17 mouse cellular contexts compared by ENCODE assay signal in genomic region chr12:84500528-84501263, GRCm38 (mm10). TPM values are rescaled to one million over a fixed set of nuclear protein-coding genes. Genes with fewer than 3 reads are reported as not detected.
A peak's percentile ranks its signal among the peaks of the same experiment; 100 is the strongest.
DNase-seq lines count a peak whose midpoint lies in the region; ATAC-seq and TF ChIP-seq lines count a peak whose summit lies in the region.
"Had no signal": no experiment of that assay in that cellular context is flagged by ENCODE, and none has a peak within 500 bp of the region (broad histone marks: within the 10 kb centered on the region; RNA-seq: fewer than 3 reads in every experiment).

No protein-coding gene starts in this region.

- 38% methylated on average over 8 of the region's 8 CpGs for WGBS in forebrain, embryonic 13.5 days
- WGBS in forebrain, embryonic 11.5 days, result 53% methylated on average over 8 of the region's 8 CpGs
- WGBS in hindbrain, embryonic 14.5 days, result 37% methylated on average over 8 of the region's 8 CpGs
- WGBS in midbrain, postnatal 0 days, result 22% methylated on average over 8 of the region's 8 CpGs
- 58% methylated on average over 8 of the region's 8 CpGs for WGBS in stomach, postnatal 0 days

- no peaks in the 10 kb centered on the region for H3K9me3 ChIP-seq in forebrain, embryonic 13.5 days (replicated peaks)
- H3K9me3 ChIP-seq in forebrain, embryonic 11.5 days (ENCODE audit: control insufficient read depth, low read length), result no peaks in the 10 kb centered on the region
- no peaks in the 10 kb centered on the region for H3K9me3 ChIP-seq in hindbrain, embryonic 14.5 days (ENCODE audit: control insufficient read depth, low read length)
- H3K9me3 ChIP-seq in midbrain, postnatal 0 days (ENCODE audit: low read length), result no peaks in the 10 kb centered on the region
- H3K9me3 ChIP-seq in stomach, postnatal 0 days (ENCODE audit: control insufficient read depth, low read length), result no peaks in the 10 kb centered on the region
- H3K9me3 ChIP-seq: embryonic facial prominence, embryonic 15.5 days; intestine, embryonic 15.5 days had no signal

- DNase-seq in forebrain, embryonic 11.5 days (ENCODE audit: low spot score), result no peak
- peak; percentile 8 for DNase-seq in Muller cell, postnatal 12 days (ENCODE audit: inconsistent ontology term)
- DNase-seq in hindbrain, embryonic 14.5 days (ENCODE audit: low spot score), result peak; percentile 58
- DNase-seq in midbrain, postnatal 0 days (ENCODE audit: low spot score), result peak; percentile 31
- DNase-seq in stomach, postnatal 0 days (ENCODE audit: low spot score), result no peak
- no peak for DNase-seq in c-Kit-positive CD71-positive TER-119-positive erythroid progenitor cells, embryonic 14.5 days (ENCODE audit: low spot score)
- DNase-seq: adrenal gland, postnatal 14 days; cerebellum, postnatal 14 days; heart, adult 11 months; kidney, postnatal 25 days; lung, postnatal 14 days; thymus, postnatal 4 days had no signal

- H3K36me3 ChIP-seq in forebrain, embryonic 13.5 days (ENCODE audit: poor library complexity, severe bottlenecking), result no peaks in the 10 kb centered on the region
- no peaks in the 10 kb centered on the region for H3K36me3 ChIP-seq in forebrain, embryonic 11.5 days (ENCODE audit: control insufficient read depth, insufficient read depth, low read length)
- H3K36me3 ChIP-seq in hindbrain, embryonic 14.5 days (replicated peaks; ENCODE audit: control insufficient read depth, insufficient read depth), result no peaks in the 10 kb centered on the region
- no peaks in the 10 kb centered on the region for H3K36me3 ChIP-seq in midbrain, postnatal 0 days (ENCODE audit: insufficient read depth, low read length)
- no peaks in the 10 kb centered on the region for H3K36me3 ChIP-seq in stomach, postnatal 0 days (ENCODE audit: control insufficient read depth, insufficient read depth, low read length)
- H3K36me3 ChIP-seq: embryonic facial prominence, embryonic 15.5 days; intestine, embryonic 15.5 days had no signal

- ATAC-seq in forebrain, embryonic 13.5 days, result no peak
- no peak for ATAC-seq in forebrain, embryonic 11.5 days (replicated peaks; ENCODE audit: low FRiP score)
- ATAC-seq in hindbrain, embryonic 14.5 days (ENCODE audit: low FRiP score), result peak; percentile 53
- ATAC-seq in midbrain, postnatal 0 days (ENCODE audit: low FRiP score), result no peak
- no peak for ATAC-seq in stomach, postnatal 0 days (ENCODE audit: low FRiP score, low TSS enrichment)
- ATAC-seq in CD4-positive, CD25-positive, alpha-beta regulatory T cell, adult 4 months, result no peak
- ATAC-seq: intestine, embryonic 15.5 days had no signal

- TF ChIP-seq CTCF in midbrain, postnatal 0 days (IDR thresholded peaks at IDR 0.05), result no peak
- TF ChIP-seq CTCF in stomach, postnatal 0 days (IDR thresholded peaks at IDR 0.05; ENCODE audit: low read depth), result no peak

- no peak overlapping the region; the same call in 1 of the 2 replicates for H3K4me2 ChIP-seq in forebrain, embryonic 13.5 days
- H3K4me2 ChIP-seq in forebrain, embryonic 11.5 days (ENCODE audit: low read depth, low read length, severe bottlenecking), result no peak overlapping the region
- H3K4me2 ChIP-seq in hindbrain, embryonic 14.5 days (replicated peaks), result peak overlapping the region; percentile 24
- H3K4me2 ChIP-seq in midbrain, postnatal 0 days (ENCODE audit: low read depth, low read length, poor library complexity, severe bottlenecking), result 0 out of 2 replicates have a peak overlapping the region, but pooled peaks have one; percentile 7
- H3K4me2 ChIP-seq in stomach, postnatal 0 days (replicated peaks; ENCODE audit: low read depth), result no peak overlapping the region
- H3K4me2 ChIP-seq: embryonic facial prominence, embryonic 15.5 days; intestine, embryonic 15.5 days had no signal

- H3K27ac ChIP-seq in forebrain, embryonic 13.5 days, result 0 out of 2 replicates have a peak overlapping the region, but pooled peaks have one; percentile 27
- no peak overlapping the region for H3K27ac ChIP-seq in forebrain, embryonic 11.5 days (ENCODE audit: low read depth, low read length)
- H3K27ac ChIP-seq in hindbrain, embryonic 14.5 days, result peak overlapping the region; percentile 66
- 0 out of 2 replicates have a peak overlapping the region, but pooled peaks have one; percentile 26 for H3K27ac ChIP-seq in midbrain, postnatal 0 days (ENCODE audit: low read depth, low read length)
- H3K27ac ChIP-seq in stomach, postnatal 0 days (replicated peaks), result no peak overlapping the region
- H3K27ac ChIP-seq: embryonic facial prominence, embryonic 15.5 days; intestine, embryonic 15.5 days; liver, embryonic 14.5 days had no signal

- H3K27me3 ChIP-seq in forebrain, embryonic 13.5 days, result no peaks in the 10 kb centered on the region
- no peaks in the 10 kb centered on the region for H3K27me3 ChIP-seq in forebrain, embryonic 11.5 days (ENCODE audit: control insufficient read depth, insufficient read depth, low read length)
- H3K27me3 ChIP-seq in hindbrain, embryonic 14.5 days (ENCODE audit: control insufficient read depth, insufficient read depth, low read length), result no peaks in the 10 kb centered on the region
- no peaks in the 10 kb centered on the region for H3K27me3 ChIP-seq in midbrain, postnatal 0 days (ENCODE audit: insufficient read depth, low read length)
- no peaks in the 10 kb centered on the region for H3K27me3 ChIP-seq in stomach, postnatal 0 days (ENCODE audit: control insufficient read depth, insufficient read depth, low read length)
- H3K27me3 ChIP-seq: embryonic facial prominence, embryonic 15.5 days; intestine, embryonic 15.5 days had no signal

- no peak overlapping the region for H3K4me3 ChIP-seq in forebrain, embryonic 13.5 days
- H3K4me3 ChIP-seq in forebrain, embryonic 11.5 days (ENCODE audit: low read depth, low read length), result no peak overlapping the region
- H3K4me3 ChIP-seq in hindbrain, embryonic 14.5 days (replicated peaks; ENCODE audit: low read length), result no peak overlapping the region
- H3K4me3 ChIP-seq in midbrain, postnatal 0 days (ENCODE audit: low read depth, low read length), result no peak overlapping the region
- no peak overlapping the region for H3K4me3 ChIP-seq in stomach, postnatal 0 days (ENCODE audit: low read depth, low read length)
- H3K4me3 ChIP-seq: embryonic facial prominence, embryonic 15.5 days; intestine, embryonic 15.5 days had no signal

- no peak for TF ChIP-seq EP300 in stomach, postnatal 0 days (optimal IDR thresholded peaks at IDR 0.05)

- peaks cover 23% of the 10 kb centered on the region for H3K4me1 ChIP-seq in forebrain, embryonic 13.5 days
- no peaks in the 10 kb centered on the region; the same call in 1 of the 2 replicates for H3K4me1 ChIP-seq in forebrain, embryonic 11.5 days (replicated peaks; ENCODE audit: control insufficient read depth, insufficient read depth, low read length)
- H3K4me1 ChIP-seq in hindbrain, embryonic 14.5 days (replicated peaks; ENCODE audit: control insufficient read depth, insufficient read depth, low read length), result peaks cover 17% of the 10 kb centered on the region
- H3K4me1 ChIP-seq in midbrain, postnatal 0 days (ENCODE audit: insufficient read depth, low read length), result no peaks in the 10 kb centered on the region
- no peaks in the 10 kb centered on the region for H3K4me1 ChIP-seq in stomach, postnatal 0 days (replicated peaks; ENCODE audit: control insufficient read depth, insufficient read depth)
- H3K4me1 ChIP-seq: embryonic facial prominence, embryonic 15.5 days; intestine, embryonic 15.5 days had no signal

- 0 out of 2 replicates have a peak overlapping the region, but pooled peaks have one; percentile 34 for H3K9ac ChIP-seq in forebrain, embryonic 13.5 days
- H3K9ac ChIP-seq in forebrain, embryonic 11.5 days (ENCODE audit: low read length), result no peak overlapping the region
- no peak overlapping the region for H3K9ac ChIP-seq in hindbrain, embryonic 14.5 days
- H3K9ac ChIP-seq in midbrain, postnatal 0 days (replicated peaks; ENCODE audit: low read length, poor library complexity, severe bottlenecking), result no peak overlapping the region
- no peak overlapping the region for H3K9ac ChIP-seq in stomach, postnatal 0 days (ENCODE audit: low read length)
- H3K9ac ChIP-seq: embryonic facial prominence, embryonic 15.5 days; intestine, embryonic 15.5 days; liver, embryonic 14.5 days had no signal

RNA-seq across cellular contexts. Expression of gene Lin52, which starts 49.5 kb away (rescaled TPM):
- 42.5 and 46.2 TPM in 2 replicates for polyA plus RNA-seq in forebrain, embryonic 13.5 days (2015; fragmentation: Nextera tagmentation; extraction: Ambion mirVana)
- polyA plus RNA-seq in forebrain, embryonic 11.5 days (2014; fragmentation: Nextera tagmentation; extraction: Ambion mirVana), result 36.5 and 38.6 TPM in 2 replicates
- polyA plus RNA-seq in hindbrain, embryonic 14.5 days (2014; fragmentation: Nextera tagmentation; extraction: Ambion mirVana), result 30.4 and 34.3 TPM in 2 replicates
- 33.4 and 67.8 TPM in 2 replicates for total RNA-seq in midbrain, postnatal 0 days (2014; rRNA removed)
- polyA plus RNA-seq in midbrain, postnatal 0 days (2015; fragmentation: Nextera tagmentation; extraction: Ambion mirVana), result 22.8 and 26.7 TPM in 2 replicates
- polyA plus RNA-seq in stomach, postnatal 0 days (2015; fragmentation: Nextera tagmentation; extraction: Ambion mirVana), result 8.5 and 8.7 TPM in 2 replicates
- 10 to 100 TPM; 20.9 to 29.3 TPM for polyA plus RNA-seq in CD4-positive, CD25-positive, alpha-beta regulatory T cell, adult 4 months (2017; shearing (Covaris generic))

RNA-seq across cellular contexts. Expression of gene Aldh6a1, which starts 49.9 kb away (rescaled TPM):
- polyA plus RNA-seq in forebrain, embryonic 13.5 days (2015; fragmentation: Nextera tagmentation; extraction: Ambion mirVana), result 26.2 and 26.9 TPM in 2 replicates
- 20.8 and 21.0 TPM in 2 replicates for polyA plus RNA-seq in forebrain, embryonic 11.5 days (2014; fragmentation: Nextera tagmentation; extraction: Ambion mirVana)
- polyA plus RNA-seq in hindbrain, embryonic 14.5 days (2014; fragmentation: Nextera tagmentation; extraction: Ambion mirVana), result 37.9 and 38.3 TPM in 2 replicates
- total RNA-seq in midbrain, postnatal 0 days (2014; rRNA removed), result 41.3 and 45.4 TPM in 2 replicates
- polyA plus RNA-seq in midbrain, postnatal 0 days (2015; fragmentation: Nextera tagmentation; extraction: Ambion mirVana), result 37.4 and 40.1 TPM in 2 replicates
- 43.4 and 52.1 TPM in 2 replicates for polyA plus RNA-seq in stomach, postnatal 0 days (2015; fragmentation: Nextera tagmentation; extraction: Ambion mirVana)
- polyA plus RNA-seq in CD4-positive, CD25-positive, alpha-beta regulatory T cell, adult 4 months (2017; shearing (Covaris generic)), result 10 to 100 TPM; 13.9 to 15.6 TPM

Comparison
In these comparisons a context has a peak if more than half of its experiments do, and no peak if none do; other contexts are left out.
1. H3K27ac ChIP-seq: peak in forebrain, embryonic 13.5 days (single experiment), hindbrain, embryonic 14.5 days (single experiment) and midbrain, postnatal 0 days (single experiment); none in forebrain, embryonic 11.5 days (single experiment) and stomach, postnatal 0 days (single experiment).
2. H3K4me2 ChIP-seq: peak in hindbrain, embryonic 14.5 days (single experiment) and midbrain, postnatal 0 days (single experiment); none in forebrain, embryonic 13.5 days (single experiment), forebrain, embryonic 11.5 days (single experiment) and stomach, postnatal 0 days (single experiment).
3. DNase-seq: peak in Muller cell, postnatal 12 days (single experiment), hindbrain, embryonic 14.5 days (single experiment) and midbrain, postnatal 0 days (single experiment); none in forebrain, embryonic 11.5 days (single experiment), stomach, postnatal 0 days (single experiment) and c-Kit-positive CD71-positive TER-119-positive erythroid progenitor cells, embryonic 14.5 days (single experiment).